Mouse (Mus musculus) liver, adult 2 months (tissue): ENCODE data around the gene Acta2. TPM values are rescaled to one million over a fixed set of nuclear protein-coding genes. Genes with fewer than 3 reads are reported as not detected.
A peak's percentile ranks its signal among the peaks of the same experiment; 100 is the strongest.

Source experiments
- DNase-seq: peaks from one replicate; pipeline ENCODE4 v3.0.0-alpha.2; 2011; ENCODE audit warnings: low read depth, low spot score; ENCODE audit errors: extremely low read depth
- H3K27ac ChIP-seq: fragments of 200-500 bp; replicated peaks from 2 replicates; pipeline ENCODE4 v1.5.1; 2012; ENCODE audit warnings: low read depth, mild to moderate bottlenecking, control low read depth, inconsistent platforms, low read length; ENCODE audit not compliant: insufficient read depth
- H3K27me3 ChIP-seq: fragments of 200-500 bp; 2 replicates; pipeline ENCODE4 v1.6.1; 2012; ENCODE audit warnings: mild to moderate bottlenecking, moderate library complexity, low read length, inconsistent platforms; ENCODE audit not compliant: control insufficient read depth, insufficient read depth
- H3K36me3 ChIP-seq: fragments of 200-500 bp; 2 replicates; pipeline ENCODE4 v1.6.1; 2012; ENCODE audit warnings: low read length, inconsistent platforms; ENCODE audit not compliant: control insufficient read depth, insufficient read depth
- H3K4me1 ChIP-seq: fragments of 200-500 bp; 2 replicates; pipeline ENCODE4 v1.6.1; 2011; ENCODE audit warnings: low read length; ENCODE audit not compliant: control insufficient read depth, insufficient read depth
- H3K4me3 ChIP-seq: fragments of 200-500 bp; 2 replicates; pipeline ENCODE4 v1.5.1; 2011; ENCODE audit warnings: low read depth, mild to moderate bottlenecking, control low read depth, low read length, moderate library complexity; ENCODE audit not compliant: insufficient read depth
- H3K79me2 ChIP-seq: fragments of 200-500 bp; 2 replicates; pipeline ENCODE4 v1.6.1; 2012; ENCODE audit warnings: inconsistent platforms, mild to moderate bottlenecking, low read length, moderate library complexity; ENCODE audit not compliant: control insufficient read depth, insufficient read depth
- H3K9ac ChIP-seq: fragments of 200-500 bp; 2 replicates; pipeline ENCODE4 v1.6.1; 2012; ENCODE audit warnings: low read depth, mild to moderate bottlenecking, control low read depth, inconsistent platforms, low read length
- CTCF ChIP-seq: fragments of 200-500 bp; IDR thresholded peaks from 2 replicates; pipeline ENCODE4 v1.5.1; 2011; ENCODE audit warnings: low read depth, low read length, control low read depth
- POLR2A ChIP-seq: fragments of 200-500 bp; IDR thresholded peaks from 2 replicates; pipeline ENCODE4 v1.6.1; 2011; ENCODE audit warnings: low read length, control low read depth; ENCODE audit not compliant: insufficient read depth; ENCODE audit errors: extremely low read depth
- WGBS: fragments of 180-500 bp; shearing (Covaris S2); methylation state at CpG from one replicate; pipeline ENCODE4 v1.1.7; 2018; 5-methylcytosine and 5-hydroxymethylcytosine counted together
- polyA plus RNA-seq: library from polyadenylated mRNA; depleted of rRNA; stranded (reverse); fragments of >200 nt; gene quantifications from 2 replicates; pipeline ENCODE4 v1.2.3, GENCODE M21; 2012; rRNA removed
- total RNA-seq: library from RNA; depleted of rRNA; stranded (reverse); fragments of >200 nt; gene quantifications from 2 replicates; pipeline ENCODE4 v1.2.3, GENCODE M21; 2014; rRNA removed

Acta2 gene
- total and polyA plus RNA-seq, 2 experiments: 2.0 to 3.6 TPM

GRCm38 (mm10) chr19:34192008-34192963 lies 63.1 kb downstream of the Acta2 start, which contains the start of gene Stambpl1:
Stambpl1 (plus strand) TSS chr19:34192229.
- H3K4me1 ChIP-seq: peaks cover 2% of the 10 kb centered on the region; the same call in 1 of the 2 replicates
- H3K79me2 ChIP-seq: no peaks in the 10 kb centered on the region
- TF ChIP-seq CTCF (no peak), POLR2A (no peak)
- DNase-seq: no peak
- H3K27me3 ChIP-seq: peaks cover 3% of the 10 kb centered on the region
- H3K27ac ChIP-seq: 0 out of 2 replicates have a peak within 1 kb of the TSS, but pooled peaks have one; percentile 8
- no peaks in the 10 kb centered on the region for H3K36me3 ChIP-seq
- WGBS: 2% methylated on average over 62 of the region's 62 CpGs
- H3K9ac ChIP-seq: peak within 1 kb of the TSS; percentile 59
- peak within 1 kb of the TSS; percentile 62 for H3K4me3 ChIP-seq

- Histone ChIP-seq H3K79me2 (no peaks in the 10 kb centered on the region), H3K4me3 (no peak overlapping the region), H3K9ac (no peak overlapping the region), H3K27me3 (peaks cover 3% of the 10 kb centered on the region), H3K4me1 (peaks cover 2% of the 10 kb centered on the region; the same call in 1 of the 2 replicates), H3K36me3 (no peaks in the 10 kb centered on the region), H3K27ac (no peak overlapping the region)
- TF ChIP-seq POLR2A: no peak
- TF ChIP-seq CTCF: no peak
- no peak for DNase-seq
- WGBS: 63% methylated on average over 10 of the region's 10 CpGs
Observed at GRCm38 (mm10) chr19:34191645-34192007, 63.8 kb downstream of the Acta2 start.

Other genes with a start within 250 kb of the Acta2 start
- not detected in 2 replicates for gene Lipk, start 247.3 kb downstream of the Acta2 start, total RNA-seq
- gene Lipk, start 247.3 kb downstream of the Acta2 start, polyA plus RNA-seq: not detected in 2 replicates
- not detected in 2 replicates for gene Lipn, start 188.2 kb downstream of the Acta2 start, total RNA-seq
- not detected in 2 replicates for gene Lipn, start 188.2 kb downstream of the Acta2 start, polyA plus RNA-seq
- gene Lipm, start 154.7 kb downstream of the Acta2 start, total RNA-seq: not detected in 2 replicates
- gene Lipm, start 154.7 kb downstream of the Acta2 start, polyA plus RNA-seq: not detected in 2 replicates
- gene Ankrd22, start 89.5 kb downstream of the Acta2 start, total RNA-seq: 0.28 TPM in 1 of 2 replicates, not detected in the other
- gene Ankrd22, start 89.5 kb downstream of the Acta2 start, polyA plus RNA-seq: not detected in 2 replicates
- gene Stambpl1, start 63.4 kb downstream of the Acta2 start, total RNA-seq: 2.1 and 3.1 TPM in 2 replicates
- 0.76 and 0.77 TPM in 2 replicates for gene Stambpl1, start 63.4 kb downstream of the Acta2 start, polyA plus RNA-seq
- 20.2 and 25.5 TPM in 2 replicates for gene Fas, start 35.1 kb upstream of the Acta2 start, total RNA-seq
- gene Fas, start 35.1 kb upstream of the Acta2 start, polyA plus RNA-seq: 3.4 and 4.9 TPM in 2 replicates
- 0.34 TPM in 1 of 2 replicates, not detected in the other for gene Ch25h, start 219.6 kb upstream of the Acta2 start, total RNA-seq
- 0.09 and 0.22 TPM in 2 replicates for gene Ch25h, start 219.6 kb upstream of the Acta2 start, polyA plus RNA-seq